Mouse (Mus musculus) forelimb bud, embryonic 11.5 days (tissue): ENCODE measurements around the gene Gm37240.
A peak's percentile ranks its signal among the peaks of the same experiment; 100 is the strongest.

ENCODE experiments used
- DNase-seq: peaks from one replicate; pipeline ENCODE4 v3.0.0-alpha.2; 2012; ENCODE audit warnings: low read depth, low spot score

The Gm37240 gene

GRCm38 (mm10) chr3:85878911-85879310, 8.4 kb downstream of the Gm37240 start:
- no peak for DNase-seq

- no peak for DNase-seq
Observed at GRCm38 (mm10) chr3:85863996-85864395, 23.3 kb downstream of the Gm37240 start.

GRCm38 (mm10) chr3:85862886-85863285, 24.4 kb downstream of the Gm37240 start:
- no peak for DNase-seq

GRCm38 (mm10) chr3:85860996-85861395, 26.3 kb downstream of the Gm37240 start:
- no peak for DNase-seq

GRCm38 (mm10) chr3:85859311-85859710, 28.0 kb downstream of the Gm37240 start:
- DNase-seq, result no peak

- DNase-seq, result no peak
Observed at GRCm38 (mm10) chr3:85858140-85859135, 28.9 kb downstream of the Gm37240 start.

GRCm38 (mm10) chr3:85857083-85857482, 30.2 kb downstream of the Gm37240 start:
- DNase-seq, result no peak

- no peak for DNase-seq
Observed at GRCm38 (mm10) chr3:85855947-85856346, 31.4 kb downstream of the Gm37240 start.

- DNase-seq, result no peak
Observed at GRCm38 (mm10) chr3:85855043-85855442, 32.3 kb downstream of the Gm37240 start.

- DNase-seq, result no peak
Observed at GRCm38 (mm10) chr3:85854143-85854542, 33.2 kb downstream of the Gm37240 start.

- DNase-seq, result no peak
Observed at GRCm38 (mm10) chr3:85853715-85854114, 33.6 kb downstream of the Gm37240 start.

- DNase-seq, result no peak
Observed at GRCm38 (mm10) chr3:85850079-85850478, 37.2 kb downstream of the Gm37240 start.

GRCm38 (mm10) chr3:85846316-85846715, 41.0 kb downstream of the Gm37240 start:
- no peak for DNase-seq

- DNase-seq, result no peak
Observed at GRCm38 (mm10) chr3:85845341-85845740, 42.0 kb downstream of the Gm37240 start.

- DNase-seq, result no peak
Observed at GRCm38 (mm10) chr3:85842881-85843218, 44.5 kb downstream of the Gm37240 start.

- no peak for DNase-seq
Observed at GRCm38 (mm10) chr3:85842177-85842880, 45.0 kb downstream of the Gm37240 start.

GRCm38 (mm10) chr3:85841454-85842176, 45.7 kb downstream of the Gm37240 start:
- peak; percentile 33 for DNase-seq

- no peak for DNase-seq
Observed at GRCm38 (mm10) chr3:85833627-85834026, 53.7 kb downstream of the Gm37240 start.

GRCm38 (mm10) chr3:85832490-85833155, 54.7 kb downstream of the Gm37240 start:
- no peak for DNase-seq

GRCm38 (mm10) chr3:85831785-85832184, 55.5 kb downstream of the Gm37240 start:
- no peak for DNase-seq

GRCm38 (mm10) chr3:85829047-85829446, 58.3 kb downstream of the Gm37240 start:
- no peak for DNase-seq
